Mouse (Mus musculus): ENCODE results near the gene Podn. TPM values are rescaled to one million over a fixed set of nuclear protein-coding genes. Genes with fewer than 3 reads are reported as not detected.

The Podn gene
- polyA plus RNA-seq, 1 experiment: 5.2 TPM

DNA sequence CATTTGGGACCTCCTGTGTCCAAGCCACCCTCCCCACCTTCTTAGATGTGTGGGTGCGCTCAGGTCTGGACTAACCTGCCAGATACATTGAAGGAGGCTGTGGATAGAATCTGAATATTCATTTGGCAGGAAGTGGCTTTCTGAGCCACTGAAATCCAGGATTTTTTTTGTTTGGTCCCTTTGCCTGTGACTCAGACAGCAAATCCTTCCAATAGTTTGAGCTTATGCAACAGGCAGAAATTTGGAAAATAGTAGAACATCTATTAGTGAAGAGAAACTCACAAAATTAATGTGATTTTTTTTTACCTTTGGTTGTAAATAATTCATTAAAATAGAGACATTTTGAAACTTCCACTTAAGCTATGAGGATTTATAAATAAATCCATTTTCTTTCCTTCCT is 125.1 kb downstream of the Podn start:
- H3K4me3 ChIP-seq (replicated peaks; ENCODE audit: control insufficient read depth, low read depth, low read length): no peak overlapping the region
- H3K27ac ChIP-seq (ENCODE audit: control insufficient read depth, insufficient read depth, low read depth, low read length, poor library complexity): no peak overlapping the region
- 84% methylated on average over 1 of the region's 1 CpGs for WGBS
- H3K4me1 ChIP-seq (ENCODE audit: control insufficient read depth, insufficient read depth, low read length): no peaks in the 10 kb centered on the region; the same call in 1 of the 2 replicates
- TF ChIP-seq POLR2A (IDR thresholded peaks at IDR 0.05; ENCODE audit: borderline replicate concordance, control insufficient read depth, low read depth, low read length): no peak
- no peak for TF ChIP-seq CTCF (IDR thresholded peaks at IDR 0.05; ENCODE audit: control insufficient read depth, insufficient read depth, low read length)

DNA sequence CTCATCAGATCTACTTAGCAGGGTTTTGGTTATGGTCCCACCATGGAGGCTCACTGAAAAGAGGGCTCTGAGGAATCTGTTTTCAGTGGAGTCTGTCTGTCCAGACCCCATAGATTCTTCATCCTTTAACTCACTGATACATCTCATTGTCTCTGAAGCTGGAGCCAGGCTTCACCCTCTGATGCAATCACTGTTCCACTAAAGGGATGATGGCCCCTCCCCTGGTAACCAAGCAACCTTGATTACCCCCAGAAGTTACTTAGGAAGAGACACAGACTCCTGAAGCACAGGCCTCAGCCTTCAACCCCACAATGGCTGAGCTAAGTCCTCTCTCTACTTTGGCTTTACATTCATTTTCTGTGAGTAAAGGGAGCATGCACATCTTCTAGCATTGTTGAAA is 126.5 kb downstream of the Podn start:
- H3K27ac ChIP-seq (ENCODE audit: control insufficient read depth, insufficient read depth, low read depth, low read length, poor library complexity): no peak overlapping the region
- H3K4me3 ChIP-seq (replicated peaks; ENCODE audit: control insufficient read depth, low read depth, low read length): no peak overlapping the region
- no peaks in the 10 kb centered on the region; the same call in 1 of the 2 replicates for H3K4me1 ChIP-seq (ENCODE audit: control insufficient read depth, insufficient read depth, low read length)
- TF ChIP-seq POLR2A (IDR thresholded peaks at IDR 0.05; ENCODE audit: borderline replicate concordance, control insufficient read depth, low read depth, low read length) (no peak), CTCF (IDR thresholded peaks at IDR 0.05; ENCODE audit: control insufficient read depth, insufficient read depth, low read length) (no peak)

DNA sequence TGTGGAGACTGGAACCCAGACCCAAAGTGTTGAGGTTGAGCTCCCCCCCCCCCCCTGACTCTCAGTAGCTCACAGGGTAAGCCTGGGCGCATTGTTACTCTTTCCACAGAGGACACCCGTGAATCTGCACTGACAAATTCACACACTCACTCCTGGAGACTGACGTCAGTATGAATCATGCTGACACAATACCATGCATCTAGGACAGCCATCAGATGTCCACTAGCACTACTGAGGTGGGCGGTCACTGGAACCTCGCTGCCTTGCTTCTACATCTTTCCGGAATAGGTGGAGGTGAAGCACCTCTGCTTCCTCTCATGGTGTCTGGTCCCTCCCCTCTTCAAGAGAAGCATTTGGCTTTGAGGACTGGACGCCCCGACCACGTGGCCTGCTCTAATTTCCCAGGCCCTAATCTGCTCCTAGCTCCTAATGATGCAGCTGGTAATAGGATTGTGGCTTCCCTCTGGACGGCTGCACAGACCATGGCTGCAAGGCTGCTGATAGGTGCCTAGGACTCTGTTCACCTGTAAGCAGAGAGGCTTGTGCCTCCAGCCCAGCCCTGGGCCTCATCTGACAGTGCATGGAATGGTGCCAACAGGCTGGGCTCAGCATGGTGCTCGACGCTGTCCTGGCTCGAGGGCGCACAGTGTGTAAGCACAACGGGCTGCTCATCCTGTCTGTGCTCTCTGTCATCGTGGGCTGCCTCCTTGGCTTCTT is 128.1 kb downstream of the Podn start, which contains the start of gene Slc1a7:
Gene Slc1a7, plus strand, starts transcription at position 367 of the 717 bp plus-strand sequence.
- H3K4me3 ChIP-seq (replicated peaks; ENCODE audit: control insufficient read depth, low read depth, low read length): no peak within 1 kb of the TSS
- WGBS: 73% methylated on average over 16 of the region's 16 CpGs
- TF ChIP-seq POLR2A (IDR thresholded peaks at IDR 0.05; ENCODE audit: borderline replicate concordance, control insufficient read depth, low read depth, low read length): no peak
- TF ChIP-seq CTCF (IDR thresholded peaks at IDR 0.05; ENCODE audit: control insufficient read depth, insufficient read depth, low read length): no peak
- H3K4me1 ChIP-seq (ENCODE audit: control insufficient read depth, insufficient read depth, low read length): no peaks in the 10 kb centered on the region; the same call in 1 of the 2 replicates
- no peak within 1 kb of the TSS for H3K27ac ChIP-seq (ENCODE audit: control insufficient read depth, insufficient read depth, low read depth, low read length, poor library complexity)

DNA sequence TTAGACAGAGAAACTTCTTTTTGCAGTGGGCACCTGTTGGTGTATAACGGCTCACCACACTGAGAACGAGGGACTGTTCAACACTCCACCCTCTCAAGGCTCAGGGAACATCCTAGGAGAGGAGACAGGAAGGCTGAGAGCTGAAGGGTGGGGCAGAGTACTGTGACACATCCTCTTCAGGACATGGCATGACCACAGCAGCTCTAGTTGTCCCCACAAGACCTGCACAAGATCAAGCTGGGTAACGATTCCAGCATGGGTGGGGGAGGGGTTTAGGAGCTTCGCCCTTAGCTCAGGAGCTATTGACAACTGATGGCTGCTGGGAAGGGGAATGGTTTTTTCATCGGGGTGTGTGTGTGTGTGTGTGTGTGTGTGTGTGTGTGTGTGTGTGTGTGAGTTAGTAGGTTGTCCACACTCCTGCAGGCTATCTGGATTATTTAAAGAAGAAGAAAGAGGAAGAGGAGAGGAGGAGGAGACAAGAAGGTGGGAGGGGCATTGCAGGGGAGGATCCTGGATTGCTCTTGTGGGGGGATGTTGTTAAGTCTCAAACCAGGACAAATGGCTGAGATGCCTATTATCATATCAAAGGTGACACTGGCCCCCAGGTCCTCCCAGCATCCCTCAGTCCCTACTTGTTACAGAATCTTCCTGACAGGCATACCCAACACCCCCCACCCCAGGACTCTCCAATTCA is 129.7 kb downstream of the Podn start:
- 19% methylated on average over 5 of the region's 5 CpGs for WGBS
- no peak overlapping the region for H3K4me3 ChIP-seq (replicated peaks; ENCODE audit: control insufficient read depth, low read depth, low read length)

More for the DNA sequence above, 129.7 kb downstream of the Podn start:
- Histone ChIP-seq H3K4me1 (ENCODE audit: control insufficient read depth, insufficient read depth, low read length) (no peaks in the 10 kb centered on the region; the same call in 1 of the 2 replicates), H3K27ac (ENCODE audit: control insufficient read depth, insufficient read depth, low read depth, low read length, poor library complexity) (no peak overlapping the region)
- TF ChIP-seq POLR2A (IDR thresholded peaks at IDR 0.05; ENCODE audit: borderline replicate concordance, control insufficient read depth, low read depth, low read length) (no peak), CTCF (IDR thresholded peaks at IDR 0.05; ENCODE audit: control insufficient read depth, insufficient read depth, low read length) (no peak)

Other genes with a start within 250 kb of the Podn start
- gene Magoh, start 216.7 kb downstream of the Podn start, polyA plus RNA-seq (2011; ENCODE audit: insufficient read depth, insufficient read length, low replicate concordance, missing spikeins): 75.8 and 105 TPM in 2 replicates
- gene 0610037L13Rik, start 206.6 kb downstream of the Podn start, polyA plus RNA-seq (2011; ENCODE audit: insufficient read depth, insufficient read length, low replicate concordance, missing spikeins): 28.6 and 77.3 TPM in 2 replicates
- 23.3 and 24.6 TPM in 2 replicates for gene Cpt2, start 172.8 kb downstream of the Podn start, polyA plus RNA-seq (2011; ENCODE audit: insufficient read depth, insufficient read length, low replicate concordance, missing spikeins)
- gene Slc1a7, start 128.1 kb downstream of the Podn start, polyA plus RNA-seq (2011; ENCODE audit: insufficient read depth, insufficient read length, low replicate concordance, missing spikeins): not detected in 2 replicates
- gene Scp2, start 48.6 kb upstream of the Podn start, polyA plus RNA-seq (2011; ENCODE audit: insufficient read depth, insufficient read length, low replicate concordance, missing spikeins): 27.1 and 81.7 TPM in 2 replicates
- 8.0 and 20.0 TPM in 2 replicates for gene Echdc2, start 69.0 kb upstream of the Podn start, polyA plus RNA-seq (2011; ENCODE audit: insufficient read depth, insufficient read length, low replicate concordance, missing spikeins)
- 0.62 TPM in 1 of 2 replicates, not detected in the other for gene Zyg11a, start 121.6 kb upstream of the Podn start, polyA plus RNA-seq (2011; ENCODE audit: insufficient read depth, insufficient read length, low replicate concordance, missing spikeins)
- gene Zyg11b, start 204.7 kb upstream of the Podn start, polyA plus RNA-seq (2011; ENCODE audit: insufficient read depth, insufficient read length, low replicate concordance, missing spikeins): 3.3 and 5.5 TPM in 2 replicates
- gene Coa7, start 231.7 kb upstream of the Podn start, polyA plus RNA-seq (2011; ENCODE audit: insufficient read depth, insufficient read length, low replicate concordance, missing spikeins): 4.9 and 17.3 TPM in 2 replicates

Data from bone marrow, adult 2 months (tissue).